Mouse (Mus musculus) forebrain, embryonic 16.5 days (tissue): ENCODE results near the gene Plac9b. TPM values are rescaled to one million over a fixed set of nuclear protein-coding genes. Genes with fewer than 3 reads are reported as not detected.

Experiments
- polyA plus RNA-seq: library from polyadenylated mRNA; unstranded; fragments of >200 nt; fragmentation: Nextera tagmentation; extraction: Ambion mirVana; gene quantifications from 2 replicates; pipeline ENCODE4 v1.2.1, GENCODE M21; 2015

Plac9b gene
- polyA plus RNA-seq, 1 experiment from 2014 or later, result 5.2 TPM

Other genes with a start within 250 kb of the Plac9b start
- not detected in 2 replicates for gene Cphx1, start 244.2 kb downstream of the Plac9b start, polyA plus RNA-seq
- 3.0 and 6.7 TPM in 2 replicates for gene Duxbl1, start 203.9 kb downstream of the Plac9b start, polyA plus RNA-seq
- 8.4 and 9.3 TPM in 2 replicates for gene Gm9780, start 139.8 kb downstream of the Plac9b start, polyA plus RNA-seq
- 10.6 and 17.5 TPM in 2 replicates for gene Tmem254c, start 115.1 kb downstream of the Plac9b start, polyA plus RNA-seq
- not detected in 2 replicates for gene Cphx2, start 101.0 kb downstream of the Plac9b start, polyA plus RNA-seq
- gene Cphx3, start 100.2 kb downstream of the Plac9b start, polyA plus RNA-seq, result not detected in 2 replicates
- gene Duxbl2, start 64.1 kb downstream of the Plac9b start, polyA plus RNA-seq, result not detected in 2 replicates
- gene Tmem254b, start 24.6 kb upstream of the Plac9b start, polyA plus RNA-seq, result 18.0 and 23.1 TPM in 2 replicates
- gene Duxbl3, start 75.5 kb upstream of the Plac9b start, polyA plus RNA-seq, result 0.58 and 2.9 TPM in 2 replicates